Mouse (Mus musculus) cortical plate, adult 2 months (tissue): ENCODE results near the gene Ms4a1.
"Not testable (repeated sequence)": the region's sequence is repeated elsewhere in the genome, so short reads cannot be mapped to it uniquely, and the experiment has no call there.

Source experiments
- CTCF ChIP-seq: fragments of 200-500 bp; IDR thresholded peaks from 2 replicates; pipeline ENCODE4 v1.5.1; 2011; ENCODE audit warnings: mild to moderate bottlenecking, control low read depth, low read length; ENCODE audit not compliant: insufficient read depth; ENCODE audit errors: extremely low read depth
- POLR2A ChIP-seq: fragments of 200-500 bp; IDR thresholded peaks from 2 replicates; pipeline ENCODE4 v1.6.1; 2011; ENCODE audit warnings: mild to moderate bottlenecking, low read length, control low read depth; ENCODE audit not compliant: insufficient read depth; ENCODE audit errors: extremely low read depth

DNA sequence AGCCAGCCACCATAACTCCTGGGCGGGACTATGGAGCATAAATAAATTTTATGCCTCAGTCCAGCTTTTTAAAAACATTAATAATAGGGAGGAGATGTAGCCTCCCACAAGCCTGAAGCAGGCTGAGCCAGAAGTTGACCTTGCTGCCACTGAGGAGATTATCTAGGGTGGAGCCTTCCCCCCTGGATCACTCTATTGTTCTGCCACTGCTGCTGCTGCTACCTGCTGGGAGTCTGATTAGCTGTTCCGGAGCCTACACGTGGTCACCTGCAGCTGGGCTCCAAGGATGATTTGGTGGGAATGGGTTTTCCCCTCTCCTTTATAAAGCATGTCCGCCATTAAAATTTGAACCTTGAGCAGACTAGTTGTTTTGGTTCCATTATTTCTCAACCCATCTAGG is 33.5 kb upstream of the Ms4a1 start:
- TF ChIP-seq CTCF, POLR2A: not testable (repeated sequence)
